Mouse (Mus musculus): ENCODE data around the gene Tmem208. TPM values are rescaled to one million over a fixed set of nuclear protein-coding genes. Genes with fewer than 3 reads are reported as not detected.
A peak's percentile ranks its signal among the peaks of the same experiment; 100 is the strongest.
"Not testable (repeated sequence)": the region's sequence is repeated elsewhere in the genome, so short reads cannot be mapped to it uniquely, and the experiment has no call there.

The Tmem208 gene
- polyA plus RNA-seq, 1 experiment from 2014 or later, result 91.7 TPM

- H3K4me1 ChIP-seq (ENCODE audit: control insufficient read depth, insufficient read depth, low read length), result peaks cover 5% of the 10 kb centered on the region; the same call in 1 of the 2 replicates
- 89% methylated on average over 5 of the region's 5 CpGs for WGBS
- DNase-seq (ENCODE audit: low spot score), result no peak
Measured at GRCm38 (mm10) chr8:105288231-105288630, 37.9 kb upstream of the Tmem208 start.

DNA sequence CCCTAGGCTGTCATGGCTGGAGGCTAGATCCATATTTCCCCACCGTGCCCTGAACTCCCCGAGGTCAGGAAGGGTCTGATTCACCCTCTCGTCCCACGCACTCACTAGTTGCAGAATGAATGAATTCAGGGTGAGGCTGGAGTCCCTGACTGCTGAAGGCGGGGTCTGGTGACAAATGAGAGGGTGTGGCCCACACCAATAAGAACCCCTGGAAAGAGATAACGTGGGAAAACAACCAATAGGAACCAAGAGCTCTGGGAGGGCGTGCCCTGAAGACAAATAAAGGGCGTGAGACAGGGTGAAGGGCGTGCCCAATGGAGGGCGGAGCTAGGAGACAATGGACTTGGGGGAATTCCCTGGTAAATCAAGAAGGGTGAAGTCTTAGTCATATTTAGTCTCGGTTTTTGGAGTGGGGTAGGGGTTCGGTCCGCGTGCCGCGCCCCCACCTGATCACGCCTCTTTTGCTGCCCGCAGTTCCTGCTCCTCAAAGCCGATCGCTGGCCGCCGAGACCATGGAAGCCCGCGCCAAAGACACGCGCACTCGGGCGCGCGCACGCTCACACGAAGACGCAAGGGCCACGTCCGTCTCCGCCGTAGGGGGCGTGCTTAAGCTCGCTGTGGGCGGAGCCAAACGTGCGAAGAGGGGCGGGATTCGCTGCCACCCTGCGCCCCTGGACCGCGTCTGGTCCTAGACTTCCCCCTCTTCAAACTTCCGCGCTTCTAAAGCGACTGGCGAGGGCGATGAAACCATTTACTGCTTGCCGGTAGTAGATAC is 37.0 kb upstream of the Tmem208 start:
- Histone ChIP-seq H3K9ac (replicated peaks; ENCODE audit: low read length) (peak overlapping the region; percentile 74), H3K4me1 (ENCODE audit: control insufficient read depth, insufficient read depth, low read length) (peaks cover 5% of the 10 kb centered on the region; the same call in 1 of the 2 replicates), H3K27me3 (ENCODE audit: control insufficient read depth, insufficient read depth, low read length) (peaks cover 12% of the 10 kb centered on the region), H3K4me3 (ENCODE audit: low read depth, low read length) (peak overlapping the region; percentile 47), H3K27ac (replicated peaks; ENCODE audit: low read depth, low read length) (0 out of 2 replicates have a peak overlapping the region, but pooled peaks have one; percentile 41), H3K4me2 (ENCODE audit: low read depth, low read length) (peak overlapping the region; percentile 69), H3K36me3 (replicated peaks; ENCODE audit: control insufficient read depth, insufficient read depth, low read depth, low read length) (no peaks in the 10 kb centered on the region), H3K9me3 (replicated peaks; ENCODE audit: control insufficient read depth, low read length) (no peaks in the 10 kb centered on the region)
- DNase-seq (ENCODE audit: low spot score), result peak; percentile 97
- peak; percentile 89 for ATAC-seq (replicated peaks; ENCODE audit: insufficient number of reproducible peaks, low FRiP score, low TSS enrichment, low read depth)
- under 1% methylated on average over 53 of the region's 53 CpGs for WGBS

More at GRCm38 (mm10) chr8:105288231-105288630, 37.9 kb upstream of the Tmem208 start:
- H3K9ac ChIP-seq (replicated peaks; ENCODE audit: low read length), result no peak overlapping the region; the same call in 1 of the 2 replicates
- H3K9me3 ChIP-seq (replicated peaks; ENCODE audit: control insufficient read depth, low read length), result no peaks in the 10 kb centered on the region
- no peak overlapping the region for H3K4me3 ChIP-seq (ENCODE audit: low read depth, low read length)
- peaks cover 12% of the 10 kb centered on the region for H3K27me3 ChIP-seq (ENCODE audit: control insufficient read depth, insufficient read depth, low read length)
- peak overlapping the region; percentile 35 for H3K4me2 ChIP-seq (ENCODE audit: low read depth, low read length)
- no peaks in the 10 kb centered on the region for H3K36me3 ChIP-seq (replicated peaks; ENCODE audit: control insufficient read depth, insufficient read depth, low read depth, low read length)
- H3K27ac ChIP-seq (replicated peaks; ENCODE audit: low read depth, low read length), result no peak overlapping the region
- ATAC-seq (replicated peaks; ENCODE audit: insufficient number of reproducible peaks, low FRiP score, low TSS enrichment, low read depth), result no peak

- Histone ChIP-seq H3K4me2 (ENCODE audit: low read depth, low read length) (peak within 1 kb of the TSS; percentile 69), H3K27ac (replicated peaks; ENCODE audit: low read depth, low read length) (0 out of 2 replicates have a peak within 1 kb of the TSS, but pooled peaks have one; percentile 41), H3K36me3 (replicated peaks; ENCODE audit: control insufficient read depth, insufficient read depth, low read depth, low read length) (no peaks in the 10 kb centered on the region), H3K9me3 (replicated peaks; ENCODE audit: control insufficient read depth, low read length) (no peaks in the 10 kb centered on the region), H3K27me3 (ENCODE audit: control insufficient read depth, insufficient read depth, low read length) (peaks cover 12% of the 10 kb centered on the region), H3K9ac (replicated peaks; ENCODE audit: low read length) (peak within 1 kb of the TSS; percentile 74), H3K4me1 (ENCODE audit: control insufficient read depth, insufficient read depth, low read length) (peaks cover 5% of the 10 kb centered on the region; the same call in 1 of the 2 replicates), H3K4me3 (ENCODE audit: low read depth, low read length) (peak within 1 kb of the TSS; percentile 47)
- DNase-seq (ENCODE audit: low spot score), result peak; percentile 67
- WGBS, result 2% methylated on average over 40 of the region's 43 CpGs
- peak; percentile 24 for ATAC-seq (replicated peaks; ENCODE audit: insufficient number of reproducible peaks, low FRiP score, low TSS enrichment, low read depth)
Measured at GRCm38 (mm10) chr8:105289805-105290460, 36.2 kb upstream of the Tmem208 start, which contains the start of gene 4931428F04Rik. TSS of gene 4931428F04Rik (minus strand) at chr8:105289864.

DNA sequence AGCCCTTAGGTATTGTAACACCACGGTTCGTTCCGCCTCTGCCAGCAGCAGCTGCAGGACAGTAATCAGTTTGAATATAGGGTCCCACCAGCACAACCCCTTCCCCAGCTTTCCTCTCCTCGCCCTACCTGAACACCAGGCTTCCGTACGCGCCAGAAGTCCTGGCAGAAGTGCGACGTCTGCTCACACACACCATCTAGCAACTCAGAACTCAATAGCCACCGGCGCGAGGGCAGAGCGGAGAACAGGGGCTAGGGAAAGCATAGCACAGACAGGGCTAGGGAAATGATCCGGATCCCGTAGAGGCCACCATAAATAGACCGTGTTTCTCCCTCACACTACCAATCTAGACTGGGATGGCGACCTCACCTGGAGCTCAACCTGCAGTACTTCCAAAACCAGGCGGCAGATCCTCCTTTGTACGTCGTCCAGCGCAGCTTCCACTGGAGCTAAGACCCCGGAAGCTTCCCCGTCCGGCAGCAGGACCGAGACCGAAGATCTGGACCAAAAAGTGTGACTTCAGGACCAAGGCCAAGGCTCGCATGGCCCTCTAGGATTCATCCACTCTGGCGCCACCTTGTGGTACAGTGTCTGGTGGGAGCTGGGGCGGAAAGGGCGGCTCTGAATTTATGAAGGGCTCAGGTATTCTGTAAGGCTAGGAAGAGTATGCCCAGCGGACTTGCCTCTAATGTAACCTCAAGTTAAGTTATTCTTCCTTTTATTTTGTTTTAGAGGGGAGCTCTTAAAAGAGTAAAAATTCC is 35.4 kb upstream of the Tmem208 start:
- 7% methylated on average over 31 of the region's 31 CpGs for WGBS
- H3K27ac ChIP-seq (replicated peaks; ENCODE audit: low read depth, low read length), result no peak overlapping the region
- peak overlapping the region; percentile 47 for H3K4me3 ChIP-seq (ENCODE audit: low read depth, low read length)
- DNase-seq (ENCODE audit: low spot score) (peak; percentile 96), ATAC-seq (replicated peaks; ENCODE audit: insufficient number of reproducible peaks, low FRiP score, low TSS enrichment, low read depth) (no peak)
- H3K36me3 ChIP-seq (replicated peaks; ENCODE audit: control insufficient read depth, insufficient read depth, low read depth, low read length), result no peaks in the 10 kb centered on the region
- peaks cover 5% of the 10 kb centered on the region; the same call in 1 of the 2 replicates for H3K4me1 ChIP-seq (ENCODE audit: control insufficient read depth, insufficient read depth, low read length)
- peaks cover 12% of the 10 kb centered on the region for H3K27me3 ChIP-seq (ENCODE audit: control insufficient read depth, insufficient read depth, low read length)
- no peaks in the 10 kb centered on the region for H3K9me3 ChIP-seq (replicated peaks; ENCODE audit: control insufficient read depth, low read length)
- H3K4me2 ChIP-seq (ENCODE audit: low read depth, low read length), result peak overlapping the region; percentile 69
- H3K9ac ChIP-seq (replicated peaks; ENCODE audit: low read length), result no peak overlapping the region

GRCm38 (mm10) chr8:105291364-105291763 is 34.8 kb upstream of the Tmem208 start:
- not testable (repeated sequence) for ATAC-seq (replicated peaks; ENCODE audit: insufficient number of reproducible peaks, low FRiP score, low TSS enrichment, low read depth); H3K27ac ChIP-seq (replicated peaks; ENCODE audit: low read depth, low read length); H3K4me2 ChIP-seq (ENCODE audit: low read depth, low read length); H3K9me3 ChIP-seq (replicated peaks; ENCODE audit: control insufficient read depth, low read length); H3K4me3 ChIP-seq (ENCODE audit: low read depth, low read length); H3K36me3 ChIP-seq (replicated peaks; ENCODE audit: control insufficient read depth, insufficient read depth, low read depth, low read length); H3K9ac ChIP-seq (replicated peaks; ENCODE audit: low read length); H3K4me1 ChIP-seq (ENCODE audit: control insufficient read depth, insufficient read depth, low read length); DNase-seq (ENCODE audit: low spot score)
- 85% methylated on average over 8 of the region's 8 CpGs for WGBS
- peaks cover 12% of the 10 kb centered on the region for H3K27me3 ChIP-seq (ENCODE audit: control insufficient read depth, insufficient read depth, low read length)

GRCm38 (mm10) chr8:105291802-105292201 is 34.4 kb upstream of the Tmem208 start:
- not testable (repeated sequence) for H3K4me3 ChIP-seq (ENCODE audit: low read depth, low read length); DNase-seq (ENCODE audit: low spot score); H3K4me1 ChIP-seq (ENCODE audit: control insufficient read depth, insufficient read depth, low read length); H3K9me3 ChIP-seq (replicated peaks; ENCODE audit: control insufficient read depth, low read length); H3K9ac ChIP-seq (replicated peaks; ENCODE audit: low read length); H3K27ac ChIP-seq (replicated peaks; ENCODE audit: low read depth, low read length); H3K36me3 ChIP-seq (replicated peaks; ENCODE audit: control insufficient read depth, insufficient read depth, low read depth, low read length); ATAC-seq (replicated peaks; ENCODE audit: insufficient number of reproducible peaks, low FRiP score, low TSS enrichment, low read depth); H3K4me2 ChIP-seq (ENCODE audit: low read depth, low read length)
- H3K27me3 ChIP-seq (ENCODE audit: control insufficient read depth, insufficient read depth, low read length), result peaks cover 12% of the 10 kb centered on the region
- WGBS, result 80% methylated on average over 3 of the region's 3 CpGs

GRCm38 (mm10) chr8:105292471-105292870 is 33.7 kb upstream of the Tmem208 start:
- Histone ChIP-seq H3K27ac (replicated peaks; ENCODE audit: low read depth, low read length) (no peak overlapping the region), H3K4me2 (ENCODE audit: low read depth, low read length) (no peak overlapping the region), H3K4me3 (ENCODE audit: low read depth, low read length) (no peak overlapping the region), H3K4me1 (ENCODE audit: control insufficient read depth, insufficient read depth, low read length) (peaks cover 5% of the 10 kb centered on the region; the same call in 1 of the 2 replicates), H3K27me3 (ENCODE audit: control insufficient read depth, insufficient read depth, low read length) (peaks cover 12% of the 10 kb centered on the region), H3K36me3 (replicated peaks; ENCODE audit: control insufficient read depth, insufficient read depth, low read depth, low read length) (no peaks in the 10 kb centered on the region), H3K9ac (replicated peaks; ENCODE audit: low read length) (no peak overlapping the region), H3K9me3 (replicated peaks; ENCODE audit: control insufficient read depth, low read length) (no peaks in the 10 kb centered on the region)
- ATAC-seq (replicated peaks; ENCODE audit: insufficient number of reproducible peaks, low FRiP score, low TSS enrichment, low read depth) (no peak), DNase-seq (ENCODE audit: low spot score) (no peak)
- WGBS, result 78% methylated on average over 7 of the region's 7 CpGs

All from embryonic facial prominence, embryonic 11.5 days (tissue).